Mouse (Mus musculus) MEL (cell line): ENCODE measurements around the gene Gm17655. TPM values are rescaled to one million over a fixed set of nuclear protein-coding genes. Genes with fewer than 3 reads are reported as not detected.
A peak's percentile ranks its signal among the peaks of the same experiment; 100 is the strongest.

Experiments
- DNase-seq: peaks from one replicate; pipeline ENCODE4 v3.0.0; 2011; ENCODE audit warnings: low read depth, low spot score
- H3K27ac ChIP-seq: 2 replicates; pipeline ENCODE4 v1.5.1; 2012; ENCODE audit warnings: low read depth, mild to moderate bottlenecking, control low read depth, low read length, moderate library complexity; ENCODE audit not compliant: control insufficient read depth
- H3K27me3 ChIP-seq, 2 experiments: fragments of 150-350 bp in 1 of 2; sonication (generic) in 1 of 2; 2 replicates each; pipeline ENCODE4 v1.6.1; 2012; ENCODE audit warnings: low read length in 2 of 2, mild to moderate bottlenecking in 2 of 2, improper control_type of control experiment in 1 of 2, moderate library complexity in 1 of 2; ENCODE audit not compliant: insufficient read depth in 2 of 2, control insufficient read depth in 1 of 2
- H3K36me3 ChIP-seq, 2 experiments: 2 replicates each; pipeline ENCODE4 v1.6.1; 2012 to 2014; ENCODE audit warnings: low read length in 2 of 2, improper control_type of control experiment in 1 of 2, inconsistent platforms in 1 of 2, mild to moderate bottlenecking in 1 of 2; ENCODE audit not compliant: insufficient read depth in 2 of 2, control insufficient read depth in 1 of 2
- H3K4me1 ChIP-seq, 2 experiments: fragments of 150-350 bp in 1 of 2; sonication (generic) in 1 of 2; 2 replicates each; pipeline ENCODE4 v1.6.1; 2012; ENCODE audit warnings: low read length in 2 of 2, improper control_type of control experiment in 1 of 2, mild to moderate bottlenecking in 1 of 2; ENCODE audit not compliant: insufficient read depth in 2 of 2, control insufficient read depth in 1 of 2
- H3K4me3 ChIP-seq, 2 experiments: fragments of 150-350 bp in 1 of 2; sonication (generic) in 1 of 2; 2 replicates each; pipeline ENCODE4 v1.5.1; 2012; ENCODE audit warnings: low read depth in 2 of 2, low read length in 2 of 2, mild to moderate bottlenecking in 2 of 2, moderate library complexity in 2 of 2, control low read depth in 1 of 2, improper control_type of control experiment in 1 of 2; ENCODE audit not compliant: control insufficient read depth in 1 of 2, insufficient read depth in 1 of 2
- H3K79me2 ChIP-seq: 2 replicates; pipeline ENCODE4 v1.6.1; 2012; ENCODE audit warnings: mild to moderate bottlenecking, low read length, moderate library complexity; ENCODE audit not compliant: control insufficient read depth, poor library complexity, insufficient read depth
- H3K9ac ChIP-seq: 2 replicates; pipeline ENCODE4 v1.6.1; 2012; ENCODE audit warnings: low read depth, mild to moderate bottlenecking, control low read depth, low read length, moderate library complexity; ENCODE audit not compliant: control insufficient read depth, poor library complexity, severe bottlenecking
- H3K9me3 ChIP-seq: fragments of 150-350 bp; sonication (generic); replicated peaks from 2 replicates; pipeline ENCODE4 v1.6.1; 2012; ENCODE audit warnings: mild to moderate bottlenecking, low read length, improper control_type of control experiment, moderate library complexity; ENCODE audit not compliant: insufficient read depth
- BHLHE40 ChIP-seq: IDR thresholded peaks from 2 replicates; pipeline ENCODE4 v1.6.1; 2012; ENCODE audit warnings: low read depth, mild to moderate bottlenecking, inconsistent platforms, low read length, improper control_type of control experiment, borderline replicate concordance
- CTCF ChIP-seq, 3 experiments: IDR thresholded peaks in 2 of 3; conservative IDR thresholded peaks in 1 of 3; 2 replicates each; pipeline ENCODE4 v1.5.1; 2011 to 2012; ENCODE audit warnings: low read length in 3 of 3, low read depth in 2 of 3, mild to moderate bottlenecking in 2 of 3, improper control_type of control experiment in 1 of 3, inconsistent platforms in 1 of 3, mixed read lengths in 1 of 3, moderate library complexity in 1 of 3; ENCODE audit not compliant: control insufficient read depth in 1 of 3, insufficient read depth in 1 of 3, poor library complexity in 1 of 3, severe bottlenecking in 1 of 3
- E2F4 ChIP-seq: IDR thresholded peaks from 2 replicates; pipeline ENCODE4 v1.6.1; 2011; ENCODE audit warnings: low read depth, low read length, improper control_type of control experiment, borderline replicate concordance
- EP300 ChIP-seq, 2 experiments: IDR thresholded peaks; 2 replicates each; pipeline ENCODE4 v1.6.1; 2011; ENCODE audit warnings: improper control_type of control experiment in 2 of 2, low read length in 2 of 2, low read depth in 1 of 2, mild to moderate bottlenecking in 1 of 2
- GABPA ChIP-seq: IDR thresholded peaks from 2 replicates; pipeline ENCODE4 v1.6.1; 2012; ENCODE audit warnings: low read depth, mild to moderate bottlenecking, inconsistent platforms, low read length, improper control_type of control experiment, moderate library complexity
- GATA1 ChIP-seq: IDR thresholded peaks from 2 replicates; pipeline ENCODE4 v1.6.1; 2011; ENCODE audit warnings: low read depth, low read length, improper control_type of control experiment
- HCFC1 ChIP-seq: IDR thresholded peaks from 2 replicates; pipeline ENCODE4 v1.6.1; 2012; ENCODE audit warnings: low read depth, mild to moderate bottlenecking, inconsistent platforms, low read length, improper control_type of control experiment, moderate library complexity
- JUND ChIP-seq: IDR thresholded peaks from 2 replicates; pipeline ENCODE4 v1.6.1; 2011; ENCODE audit warnings: low read depth, mild to moderate bottlenecking, improper control_type of control experiment, low read length
- MAFK ChIP-seq: IDR thresholded peaks from 2 replicates; pipeline ENCODE4 v1.6.1; 2011; ENCODE audit warnings: low read depth, mild to moderate bottlenecking, low read length, improper control_type of control experiment, borderline replicate concordance
- MEF2A ChIP-seq: IDR thresholded peaks from 2 replicates; pipeline ENCODE4 v1.6.1; 2014; ENCODE audit warnings: low read depth, mild to moderate bottlenecking, inconsistent platforms, low read length, improper control_type of control experiment; ENCODE audit not compliant: poor library complexity, insufficient replicate concordance, severe bottlenecking; ENCODE audit errors: extremely low read depth
- NELFE ChIP-seq: IDR thresholded peaks from 2 replicates; pipeline ENCODE4 v1.6.1; 2011; ENCODE audit warnings: low read depth, low read length, improper control_type of control experiment
- NRF1 ChIP-seq: IDR thresholded peaks from 2 replicates; pipeline ENCODE4 v1.6.1; 2014; ENCODE audit warnings: low read depth, mild to moderate bottlenecking, inconsistent platforms, low read length, improper control_type of control experiment, moderate library complexity; ENCODE audit not compliant: poor library complexity, insufficient read depth, severe bottlenecking
- POLR2A ChIP-seq, 2 experiments: IDR thresholded peaks; 2 replicates each; pipeline ENCODE4 v1.6.1; 2011 to 2012; ENCODE audit warnings: low read length in 2 of 2, mild to moderate bottlenecking in 2 of 2, control low read depth in 1 of 2, improper control_type of control experiment in 1 of 2, low read depth in 1 of 2, moderate library complexity in 1 of 2; ENCODE audit not compliant: control insufficient read depth in 1 of 2, insufficient read depth in 1 of 2, poor library complexity in 1 of 2
- POLR2AphosphoS2 ChIP-seq: IDR thresholded peaks from 2 replicates; pipeline ENCODE4 v1.6.1; 2011; ENCODE audit warnings: low read length, improper control_type of control experiment
- POLR2AphosphoS5 ChIP-seq: IDR thresholded peaks from 2 replicates; pipeline ENCODE4 v1.6.1; 2012; ENCODE audit warnings: low read depth, borderline replicate concordance, mild to moderate bottlenecking, inconsistent platforms, low read length, moderate library complexity, mixed read lengths
- RAD21 ChIP-seq: IDR thresholded peaks from 2 replicates; pipeline ENCODE4 v1.6.1; 2011; ENCODE audit warnings: mild to moderate bottlenecking, low read depth, low read length, improper control_type of control experiment
- TCF12 ChIP-seq: IDR thresholded peaks from 2 replicates; pipeline ENCODE4 v1.6.1; 2014; ENCODE audit warnings: low read depth, mild to moderate bottlenecking, inconsistent platforms, low read length, improper control_type of control experiment, moderate library complexity
- USF2 ChIP-seq, 2 experiments: IDR thresholded peaks; 2 replicates each; pipeline ENCODE4 v1.6.1; 2011 to 2012; ENCODE audit warnings: improper control_type of control experiment in 2 of 2, low read length in 2 of 2, borderline replicate concordance in 1 of 2, inconsistent platforms in 1 of 2, low read depth in 1 of 2, mild to moderate bottlenecking in 1 of 2; ENCODE audit not compliant: insufficient read depth in 1 of 2
- ZKSCAN1 ChIP-seq: IDR thresholded peaks from 2 replicates; pipeline ENCODE4 v1.6.1; 2012; ENCODE audit warnings: low read depth, mild to moderate bottlenecking, inconsistent platforms, low read length, improper control_type of control experiment, moderate library complexity
- ZMIZ1 ChIP-seq: IDR thresholded peaks from 2 replicates; pipeline ENCODE4 v1.6.1; 2012; ENCODE audit warnings: low read depth, mild to moderate bottlenecking, inconsistent platforms, low read length, improper control_type of control experiment, moderate library complexity
- polyA plus RNA-seq, 2 experiments: library from polyadenylated mRNA; stranded (reverse) in 1 of 2; unstranded in 1 of 2; fragments of >175 nt in 1 of 2; fragments of >200 nt in 1 of 2; gene quantifications; 2 replicates each; pipeline versions ENCODE4 v1.2.1 to v1.2.4; 2012; ENCODE audit warnings: low replicate concordance in 2 of 2, low read depth in 1 of 2; ENCODE audit not compliant: insufficient read length in 2 of 2, insufficient read depth in 1 of 2, missing spikeins in 1 of 2
- total RNA-seq: library from RNA; depleted of rRNA; stranded (reverse); fragments of 300-350 nt; gene quantifications from 2 replicates; pipeline ENCODE4 v1.2.3, GENCODE M21; 2012

The Gm17655 gene
- total and polyA plus RNA-seq, 3 experiments, result 2.2 to 259 (median 2.9) TPM

- Histone ChIP-seq H3K9me3 (no peaks in the 10 kb centered on the region), H3K36me3 (peaks cover 0 to 2% of the 10 kb centered on the region in 2 experiments; a peak in 2 of 4 replicates), H3K9ac (no peak overlapping the region), H3K27me3 (no peaks in the 10 kb centered on the region), H3K79me2 (peaks cover 19% of the 10 kb centered on the region), H3K27ac (no peak overlapping the region), H3K4me1 (peaks cover 0 to 6% of the 10 kb centered on the region in 2 experiments; a peak in 2 of 4 replicates), H3K4me3 (no peak overlapping the region)
- DNase-seq, result no peak
- TF ChIP-seq EP300 (IDR thresholded peaks at IDR 0.05; ENCODE audit: low read depth in 1 of 2, low read length in 2 of 2) (no peak), GATA1 (no peak), POLR2AphosphoS5 (no peak), RAD21 (no peak), MAFK (no peak), HCFC1 (no peak), GABPA (no peak), JUND (no peak), NELFE (no peak), MEF2A (no peak), BHLHE40 (no peak), POLR2AphosphoS2 (no peak), USF2 (IDR thresholded peaks at IDR 0.05; ENCODE audit: borderline replicate concordance in 1 of 2, insufficient read depth in 1 of 2, low read depth in 1 of 2, low read length in 2 of 2) (no peak), ZKSCAN1 (no peak), CTCF (IDR thresholded peaks at IDR 0.05 in 2 of 3, conservative IDR thresholded peaks at IDR 0.05 in 1 of 3; ENCODE audit: control insufficient read depth in 1 of 3, insufficient read depth in 1 of 3, low read depth in 2 of 3, low read length in 3 of 3, poor library complexity in 1 of 3, severe bottlenecking in 1 of 3) (no peak)
These were observed 30.7 kb upstream of the Gm17655 start for GRCm38 (mm10) chr5:110102853-110103625.

DNA sequence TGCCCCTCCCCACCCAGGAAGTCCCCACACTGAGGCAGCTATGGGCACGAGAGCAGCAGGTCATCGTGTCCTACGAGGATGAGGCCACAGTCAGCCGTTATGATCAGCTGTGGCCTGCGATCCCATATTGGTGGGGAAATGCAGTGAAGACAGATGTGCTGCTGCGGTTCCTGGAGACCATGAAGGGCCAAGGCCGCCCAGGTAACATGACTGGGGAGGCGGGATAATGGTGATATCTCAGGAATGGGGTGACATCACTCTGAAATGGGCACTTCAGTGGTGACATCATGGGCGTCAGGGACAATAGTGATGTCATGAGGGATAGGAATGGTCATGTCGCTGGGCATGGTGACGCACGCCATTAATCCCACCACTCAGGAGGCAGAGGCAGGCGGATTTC is 30.1 kb upstream of the Gm17655 start:
- Histone ChIP-seq H3K79me2 (peaks cover 17% of the 10 kb centered on the region), H3K36me3 (peaks cover 0 to 2% of the 10 kb centered on the region in 2 experiments; a peak in 2 of 4 replicates), H3K4me3 (no peak overlapping the region), H3K4me1 (peaks cover 0 to 6% of the 10 kb centered on the region in 2 experiments; a peak in 2 of 4 replicates), H3K27ac (no peak overlapping the region), H3K27me3 (no peaks in the 10 kb centered on the region), H3K9ac (no peak overlapping the region), H3K9me3 (no peaks in the 10 kb centered on the region)
- no peak for TF ChIP-seq NRF1
- TF ChIP-seq POLR2A (IDR thresholded peaks at IDR 0.05; ENCODE audit: control insufficient read depth in 1 of 2, insufficient read depth in 1 of 2, low read depth in 1 of 2, low read length in 2 of 2, poor library complexity in 1 of 2), result peak in 1 of 2 experiments; percentile 2; a peak in 1 of 4 replicates
- TF ChIP-seq POLR2AphosphoS2, result peak; percentile 61; the same call in 1 of the 2 replicates
- TF ChIP-seq E2F4, result no peak
- no peak for TF ChIP-seq ZKSCAN1
- TF ChIP-seq TCF12, result no peak
- TF ChIP-seq ZMIZ1, result no peak
- no peak for TF ChIP-seq POLR2AphosphoS5
- DNase-seq, result no peak
